Mouse (Mus musculus) retina, postnatal 7 days (tissue): ENCODE measurements at regions not wholly inside any gene's neighbourhood (a gene's known extent, or its start where the extent isn't known, plus 50 kb on each side); places are given as distances from the start of the nearest gene placed in this dataset.
A peak's percentile ranks its signal among the peaks of the same experiment; 100 is the strongest.

Experiments
- DNase-seq: peaks from one replicate; pipeline ENCODE4 v3.0.0-alpha.2; 2012; ENCODE audit warnings: low read depth, low spot score

DNA sequence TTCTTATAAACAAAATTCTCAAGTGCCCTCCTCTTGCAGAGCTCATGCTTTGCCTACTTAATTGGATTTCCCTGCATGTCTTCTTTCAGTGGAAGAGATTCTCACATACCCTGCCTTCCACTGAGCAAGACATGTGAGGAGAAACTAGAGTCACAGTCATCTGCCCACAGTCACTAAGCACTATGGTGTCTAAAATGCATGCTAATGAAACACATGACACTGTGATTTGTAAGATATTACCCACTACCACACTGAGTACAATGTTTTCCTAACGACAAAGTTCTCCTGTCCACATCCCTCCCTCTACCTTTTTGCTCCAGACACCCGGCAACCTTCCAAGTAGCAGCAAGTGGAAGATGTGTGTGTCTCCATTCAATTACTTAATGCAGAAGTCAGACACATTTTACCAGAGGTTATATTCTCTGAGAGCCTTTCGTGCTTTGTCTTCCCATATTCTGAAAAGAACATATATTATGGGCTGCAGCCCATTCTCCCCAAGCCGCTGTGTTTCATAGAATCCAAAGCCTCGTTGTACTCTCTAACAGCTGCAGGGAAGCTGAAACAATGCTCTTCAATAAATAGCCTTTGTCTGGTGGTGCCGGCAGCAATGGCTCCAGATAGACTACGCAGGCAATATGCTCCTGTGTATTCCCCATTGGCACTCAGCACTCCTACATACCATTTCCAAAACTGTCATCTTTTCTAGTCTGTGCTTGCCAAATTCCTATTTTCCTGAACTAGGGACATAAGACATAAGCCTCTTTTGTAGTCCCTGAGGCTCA, 670.7 kb downstream of the Poteg start:
- DNase-seq: no peak

- DNase-seq: no peak
Measured at GRCm38 (mm10) chr8:28125021-28125420, 677.6 kb downstream of the Poteg start.

DNA sequence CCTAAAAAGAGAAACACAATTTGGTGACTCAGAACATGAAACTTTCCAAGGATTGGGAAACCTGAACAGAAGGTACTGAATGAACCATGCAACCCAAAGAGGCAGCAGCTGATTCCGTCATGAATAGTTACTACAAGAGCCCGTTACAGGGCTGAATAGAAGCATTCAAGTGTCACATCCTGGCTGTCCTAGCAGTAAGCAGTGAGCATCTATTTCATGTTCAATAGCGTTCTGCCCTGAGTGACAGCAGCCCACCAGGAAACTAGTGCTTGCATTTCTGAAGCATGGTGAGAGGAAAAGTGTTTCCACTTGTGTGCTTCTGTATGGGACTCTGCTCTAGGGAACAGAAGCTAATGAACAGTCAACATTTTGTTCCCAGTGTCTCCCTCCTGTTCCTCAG, 694.4 kb downstream of the Poteg start:
- no peak for DNase-seq

- DNase-seq: peak; percentile 9
Measured at GRCm38 (mm10) chr8:28148599-28149452, 701.4 kb downstream of the Poteg start.

GRCm38 (mm10) chr8:28149453-28149767, 701.9 kb downstream of the Poteg start:
- DNase-seq: no peak

DNA sequence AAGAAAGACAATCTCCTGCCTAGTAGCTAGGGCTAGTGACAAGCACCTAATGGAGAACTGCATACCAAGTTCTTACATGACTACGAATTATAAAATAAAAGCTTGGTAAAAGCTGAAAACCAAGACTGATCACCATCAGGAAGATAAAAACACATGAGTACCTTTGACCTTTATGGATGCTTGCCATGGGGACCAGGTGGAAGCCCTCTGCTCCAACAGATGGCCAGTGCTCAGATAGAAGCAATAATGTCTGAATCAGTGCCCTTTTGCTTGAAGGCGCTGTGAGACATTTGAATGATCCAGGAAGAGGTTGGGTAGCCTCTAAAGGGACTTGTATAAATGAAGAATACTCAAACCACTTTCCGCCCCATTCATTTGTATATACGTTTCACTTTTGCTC, 713.2 kb downstream of the Poteg start:
- DNase-seq: no peak

DNA sequence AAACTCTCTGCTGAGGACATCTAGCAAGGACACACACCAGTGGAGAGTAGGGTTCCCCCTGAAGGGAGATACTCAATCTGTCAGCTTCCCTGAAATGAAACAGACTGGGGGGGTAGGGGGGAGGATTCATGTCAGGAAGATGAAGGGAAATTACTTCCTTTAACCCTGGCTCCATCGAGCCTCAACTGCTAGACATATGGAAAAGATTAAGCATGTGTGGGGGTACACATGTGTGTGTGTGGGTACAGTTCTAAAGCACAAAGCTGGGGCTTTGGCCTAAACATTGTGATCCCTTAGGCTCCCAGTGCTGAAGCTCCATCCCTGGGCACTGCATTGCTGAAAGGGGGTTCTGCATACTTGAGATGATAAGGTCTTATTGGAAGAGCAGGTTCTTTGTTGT, 720.6 kb downstream of the Poteg start:
- DNase-seq: no peak

DNA sequence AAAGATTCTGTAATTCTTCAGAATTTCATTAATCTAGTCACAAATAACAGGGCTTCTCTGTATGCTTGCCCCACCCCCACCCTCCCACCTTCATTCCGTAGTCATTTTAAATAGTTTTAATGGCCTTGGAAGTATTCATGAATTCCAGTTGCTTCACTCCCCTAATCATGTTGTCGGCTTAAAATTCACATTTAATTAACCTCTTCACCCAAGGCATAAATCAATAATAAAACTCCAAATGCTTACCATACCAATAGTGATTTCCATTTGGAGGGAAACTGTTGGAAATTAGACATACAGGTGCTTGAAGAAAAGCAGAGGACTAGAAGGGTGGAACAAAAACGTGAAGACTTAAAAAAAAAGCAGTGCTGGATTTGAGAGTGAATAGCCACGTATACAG, 724.0 kb downstream of the Poteg start:
- DNase-seq: no peak

GRCm38 (mm10) chr8:28195943-28196342, 748.5 kb downstream of the Poteg start:
- DNase-seq: no peak

- no peak for DNase-seq
Measured at GRCm38 (mm10) chr8:28235562-28235961, 788.1 kb downstream of the Poteg start.

DNA sequence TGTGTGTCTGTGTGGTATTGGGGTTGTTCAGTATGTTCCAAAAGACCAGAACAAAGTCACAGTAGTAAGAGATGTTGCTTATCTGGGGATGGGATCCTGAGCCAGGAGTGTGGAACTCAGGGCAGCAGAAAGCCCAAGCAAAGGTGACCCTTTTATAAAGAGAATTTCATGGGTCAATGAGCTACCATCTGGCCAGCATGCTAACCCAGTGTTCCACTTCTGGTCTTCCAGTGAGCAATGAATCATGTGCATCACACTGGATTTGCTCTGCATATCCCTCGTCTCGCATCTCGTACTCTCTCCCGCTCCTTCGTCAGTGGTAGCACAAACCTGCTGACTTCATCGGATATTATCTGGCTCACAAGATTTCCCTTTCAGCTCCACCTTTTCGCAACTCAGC, 791.9 kb downstream of the Poteg start:
- no peak for DNase-seq

DNA sequence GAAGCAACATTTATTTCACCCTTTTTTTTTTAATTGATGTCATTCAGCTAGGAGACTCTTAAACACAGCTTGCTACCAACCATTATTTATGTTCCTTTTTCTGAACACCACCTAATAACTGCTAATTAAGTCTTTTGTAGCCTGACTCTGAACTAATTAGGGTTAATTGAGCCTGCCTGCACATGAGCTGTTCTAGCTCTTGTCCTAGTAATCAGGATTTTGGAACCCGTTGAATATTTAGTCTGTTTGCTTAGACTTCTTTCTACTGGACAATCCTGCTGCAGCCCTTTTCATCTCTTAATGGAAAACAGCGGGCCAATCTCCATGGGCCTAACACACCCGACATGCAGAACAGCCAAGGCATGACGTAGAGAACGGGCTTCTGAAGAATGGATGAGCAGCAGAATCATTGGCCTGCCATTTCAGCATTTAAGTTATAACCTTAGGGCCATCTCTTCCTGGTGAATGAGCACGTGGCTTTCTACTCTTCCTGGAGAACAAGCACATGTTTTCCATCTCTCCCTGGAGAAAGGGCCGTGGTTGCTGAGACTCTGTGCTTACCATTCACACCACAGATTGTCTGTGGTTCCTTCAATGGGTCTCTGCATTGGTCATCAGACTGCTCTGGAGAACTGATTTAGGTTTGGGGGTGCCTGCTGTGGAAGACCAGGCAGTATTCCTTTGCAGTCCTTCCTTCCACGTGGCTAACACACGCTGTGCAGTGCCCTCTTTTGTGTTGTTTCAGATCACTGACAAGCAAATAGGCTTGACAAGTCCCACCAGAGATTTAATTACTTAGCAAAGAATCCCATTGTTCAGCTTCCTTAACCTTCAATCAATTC, 805.1 kb downstream of the Poteg start:
- no peak for DNase-seq

DNA sequence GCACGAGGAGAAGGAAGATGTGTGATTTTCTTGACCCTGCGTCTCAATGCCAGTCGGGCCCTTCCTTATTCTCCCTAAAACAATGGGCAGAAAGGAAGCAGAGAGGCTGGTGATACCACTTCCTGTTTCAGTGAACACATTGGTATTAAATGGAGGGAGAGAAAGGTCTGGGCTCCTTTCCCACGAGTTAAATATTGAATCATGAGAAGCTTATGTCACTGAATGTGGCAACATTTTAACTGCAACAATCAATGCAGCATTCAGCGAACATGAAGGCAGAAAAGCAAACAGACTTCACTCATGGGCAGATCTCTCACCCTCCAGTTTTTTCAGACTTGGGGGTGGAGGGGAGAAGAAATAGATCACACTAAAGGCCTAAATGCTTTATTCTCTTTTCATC, 819.8 kb downstream of the Poteg start:
- DNase-seq: no peak

DNA sequence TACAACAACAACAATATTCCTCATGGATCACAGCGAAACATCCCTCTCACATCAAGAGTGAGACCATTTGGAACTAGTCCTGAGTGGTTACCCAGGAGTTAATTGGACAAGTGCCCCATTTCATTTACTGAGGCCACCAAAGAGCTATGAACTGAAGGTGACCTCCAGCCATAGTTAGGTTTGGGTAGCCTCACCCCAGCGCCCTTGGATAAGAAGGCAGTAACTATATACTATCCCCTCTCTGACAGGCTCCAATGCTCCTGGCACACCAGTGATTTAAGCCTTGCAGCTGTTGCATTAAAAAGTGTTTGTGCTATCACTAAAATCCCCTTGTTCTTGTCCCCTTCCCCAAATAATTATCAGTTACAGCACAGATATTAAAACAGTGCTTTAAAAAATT, 836.8 kb downstream of the Poteg start:
- DNase-seq: no peak

- no peak for DNase-seq
Measured at GRCm38 (mm10) chr8:28298896-28299793, 851.7 kb downstream of the Poteg start.

DNA sequence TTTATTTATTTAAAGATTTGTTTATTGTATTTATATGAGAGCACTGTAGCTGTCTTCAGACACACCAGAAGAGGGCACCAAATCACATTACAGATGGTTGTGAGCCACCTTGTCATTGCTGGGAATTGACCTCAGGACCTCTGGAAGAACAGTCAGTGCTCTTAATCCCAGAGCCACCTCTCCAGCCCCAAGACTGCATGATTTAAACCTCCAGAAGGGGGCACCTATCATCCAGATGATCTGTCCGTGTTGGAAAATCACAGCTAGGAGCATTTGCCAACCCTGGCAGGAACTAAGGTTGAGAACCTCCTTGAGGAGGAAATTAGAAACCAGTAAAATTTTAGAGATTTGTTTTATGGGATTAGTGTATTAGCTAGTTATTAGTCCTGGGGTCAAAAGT, 869.6 kb downstream of the Poteg start:
- no peak for DNase-seq

DNA sequence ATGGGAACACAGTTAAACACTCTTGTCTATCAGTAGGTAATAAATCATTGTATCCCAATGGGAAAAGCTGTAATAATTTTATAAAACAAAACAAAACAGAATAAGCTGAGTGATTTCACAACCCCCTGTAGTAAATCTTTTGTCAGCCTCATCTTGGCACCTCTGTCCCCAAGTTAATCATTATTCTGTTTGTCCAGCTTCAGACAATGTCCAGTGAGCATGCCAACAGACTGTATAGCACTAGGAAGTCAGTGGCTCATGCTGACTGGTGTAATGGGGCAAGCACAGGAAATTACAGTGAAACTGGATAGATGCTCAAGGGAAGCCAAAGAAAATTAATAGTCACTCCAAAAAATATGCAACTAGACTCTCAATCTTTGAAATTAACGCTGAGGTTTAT, 885.9 kb downstream of the Poteg start:
- no peak for DNase-seq

- DNase-seq: no peak
Measured at GRCm38 (mm10) chr8:28337484-28337883, 890.0 kb downstream of the Poteg start.

DNA sequence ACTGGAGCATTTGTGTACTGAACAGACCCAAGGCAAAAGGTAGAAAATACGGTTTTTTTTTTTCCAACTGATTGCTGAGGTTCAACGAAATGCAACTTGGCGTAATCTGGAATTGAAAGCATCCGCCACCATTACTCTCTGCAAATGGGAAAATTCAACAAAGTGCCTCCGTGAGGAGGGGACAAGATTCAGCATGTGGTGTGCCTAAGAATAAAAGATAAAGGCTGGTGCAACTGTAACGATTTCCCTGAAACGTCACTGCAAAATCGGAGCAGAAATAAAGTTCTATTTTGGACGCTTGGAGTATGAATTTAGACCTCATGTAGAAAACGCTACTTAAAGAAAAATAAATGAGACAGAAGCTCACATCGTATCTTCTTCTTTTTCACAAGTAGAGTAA, 893.8 kb downstream of the Poteg start:
- no peak for DNase-seq

DNA sequence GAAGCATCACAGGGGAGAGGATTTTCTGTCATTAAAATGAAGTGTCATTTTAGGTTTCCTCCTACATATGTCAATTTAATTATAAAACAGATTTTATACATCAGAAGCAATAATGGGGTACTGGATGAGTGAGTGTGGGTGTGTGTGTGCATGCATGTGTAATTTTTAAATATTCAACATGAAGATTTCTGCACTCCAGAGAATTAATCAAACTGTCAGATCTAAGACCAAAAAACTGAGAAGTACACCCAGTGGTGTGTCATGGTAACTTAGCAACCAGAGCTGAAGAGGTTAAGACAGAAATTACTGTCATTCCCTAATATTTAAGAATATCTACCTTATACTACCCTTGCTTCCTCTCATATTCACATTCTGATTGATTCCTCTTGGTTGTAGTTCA, 919.0 kb downstream of the Poteg start:
- DNase-seq: no peak

DNA sequence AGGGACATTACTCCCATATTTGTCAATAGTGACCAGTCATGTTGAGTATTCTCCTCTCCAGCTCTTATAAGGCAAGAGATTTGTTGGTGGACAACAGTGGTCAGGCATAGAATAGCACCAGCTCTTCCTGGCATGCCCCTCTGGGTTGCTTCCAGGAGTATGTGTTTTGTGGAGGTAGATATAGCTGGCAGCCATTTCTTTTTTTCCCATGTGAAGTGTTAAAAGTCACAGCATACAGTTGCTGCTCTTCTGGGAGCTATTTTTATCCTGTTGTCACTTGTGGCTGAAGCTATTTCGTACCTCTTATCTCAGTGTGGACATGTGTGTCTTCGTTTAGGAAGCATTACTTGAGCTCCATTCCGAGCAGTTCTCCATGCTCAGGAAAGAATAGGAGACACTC, 919.9 kb downstream of the Poteg start:
- no peak for DNase-seq
